Mouse (Mus musculus): ENCODE measurements around the gene Plod1.

DNA sequence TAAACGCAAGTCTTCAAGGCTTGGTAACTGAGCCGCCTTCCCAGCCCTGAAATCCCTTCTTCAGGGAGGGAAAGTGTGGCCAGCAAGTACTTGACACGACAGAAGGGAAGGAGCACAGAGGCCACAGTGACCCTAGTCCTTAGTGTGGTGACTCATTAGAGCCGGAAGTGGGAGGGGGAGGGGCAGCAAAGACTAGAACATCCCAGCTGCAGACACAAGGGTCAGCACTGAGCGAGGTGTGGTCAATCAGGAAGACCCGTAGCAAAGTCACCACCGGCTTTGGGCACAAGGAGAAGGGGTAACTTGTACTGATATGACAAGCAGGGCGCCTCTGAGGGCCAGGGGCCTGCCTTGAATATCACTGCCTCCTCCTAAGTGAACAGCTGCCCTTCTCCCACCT, 8.9 kb downstream of the Plod1 start:
- TF ChIP-seq CTCF (IDR thresholded peaks at IDR 0.05 in 2 of 3, conservative IDR thresholded peaks at IDR 0.05 in 1 of 3; ENCODE audit: control insufficient read depth in 1 of 3, insufficient read depth in 1 of 3, low read depth in 2 of 3, low read length in 3 of 3, poor library complexity in 1 of 3, severe bottlenecking in 1 of 3) (no peak), POLR2A (IDR thresholded peaks at IDR 0.05; ENCODE audit: control insufficient read depth in 1 of 2, insufficient read depth in 1 of 2, low read depth in 1 of 2, low read length in 2 of 2, poor library complexity in 1 of 2) (no peak), ZMIZ1 (IDR thresholded peaks at IDR 0.05; ENCODE audit: low read depth, low read length) (no peak)

All from MEL (cell line).